Mouse (Mus musculus) limb, embryonic 12.5 days (tissue): ENCODE data around the gene Rnd2. TPM values are rescaled to one million over a fixed set of nuclear protein-coding genes. Genes with fewer than 3 reads are reported as not detected.

ENCODE experiments used
- ATAC-seq: fragments of 200-750 bp; cut with Nextera tagmentation; 2 replicates; pipeline ENCODE4 v1.8.0; 2017; ENCODE audit warnings: low read depth, moderate TSS enrichment; ENCODE audit not compliant: insufficient number of reproducible peaks, insufficient read depth, low FRiP score, low TSS enrichment
- H3K27ac ChIP-seq: fragments of 300-500 bp; sonication (generic); 2 replicates; pipeline ENCODE4 v1.5.1; 2016; ENCODE audit warnings: mild to moderate bottlenecking, moderate library complexity
- H3K27me3 ChIP-seq: fragments of 300-500 bp; sonication (generic); 2 replicates; pipeline ENCODE4 v1.6.1; 2016; ENCODE audit warnings: mild to moderate bottlenecking, moderate library complexity
- H3K36me3 ChIP-seq: fragments of 300-500 bp; sonication (generic); 2 replicates; pipeline ENCODE4 v1.6.1; 2016; ENCODE audit warnings: mild to moderate bottlenecking, moderate library complexity
- H3K4me1 ChIP-seq: fragments of 300-500 bp; sonication (generic); replicated peaks from 2 replicates; pipeline ENCODE4 v1.6.1; 2016
- H3K4me2 ChIP-seq: fragments of 300-500 bp; sonication (generic); 2 replicates; pipeline ENCODE4 v1.6.1; 2016; ENCODE audit warnings: mild to moderate bottlenecking, moderate library complexity
- H3K4me3 ChIP-seq: fragments of 300-500 bp; sonication (generic); replicated peaks from 2 replicates; pipeline ENCODE4 v1.5.1; 2016; ENCODE audit warnings: mild to moderate bottlenecking
- H3K9ac ChIP-seq: fragments of 300-500 bp; sonication (generic); replicated peaks from 2 replicates; pipeline ENCODE4 v1.6.1; 2016; ENCODE audit warnings: mild to moderate bottlenecking, moderate library complexity
- H3K9me3 ChIP-seq: fragments of 300-500 bp; sonication (generic); 2 replicates; pipeline ENCODE4 v1.6.1; 2016; ENCODE audit warnings: mild to moderate bottlenecking, moderate library complexity
- WGBS: fragments of 180-500 bp; shearing (Covaris S2); methylation state at CpG from one replicate; pipeline ENCODE4 v1.1.7; 2016; 5-methylcytosine and 5-hydroxymethylcytosine counted together
- polyA plus RNA-seq: library from polyadenylated mRNA; unstranded; fragments of >200 nt; fragmentation: Nextera tagmentation; extraction: Ambion mirVana; gene quantifications from 2 replicates; pipeline ENCODE4 v1.2.1, GENCODE M21; 2016

Rnd2 gene
- polyA plus RNA-seq, result 9.7 and 10.2 TPM in 2 replicates

- H3K9ac ChIP-seq, result peak within 1 kb of the TSS; percentile 71
- H3K4me3 ChIP-seq, result peak within 1 kb of the TSS; percentile 83
- H3K9me3 ChIP-seq, result no peaks in the 10 kb centered on the region
- peaks cover 12% of the 10 kb centered on the region; the same call in 1 of the 2 replicates for H3K27me3 ChIP-seq
- H3K4me2 ChIP-seq, result peak within 1 kb of the TSS; percentile 94
- 6% methylated on average over 12 of the region's 12 CpGs for WGBS
- H3K27ac ChIP-seq, result peak within 1 kb of the TSS; percentile 84
- H3K4me1 ChIP-seq, result peaks cover 48% of the 10 kb centered on the region
- peaks cover 27% of the 10 kb centered on the region for H3K36me3 ChIP-seq
- ATAC-seq, result no peak
Measured at GRCm38 (mm10) chr11:101464211-101465100, at the start of gene Rnd2. TSS of gene Rnd2 (plus strand) at chr11:101464999.

- Histone ChIP-seq H3K27me3 (no peaks in the 10 kb centered on the region), H3K36me3 (peaks cover 38% of the 10 kb centered on the region), H3K4me3 (no peak overlapping the region), H3K4me2 (no peak overlapping the region), H3K27ac (no peak overlapping the region), H3K4me1 (peaks cover 8% of the 10 kb centered on the region), H3K9ac (no peak overlapping the region), H3K9me3 (no peaks in the 10 kb centered on the region)
- no peak for ATAC-seq
- 96% methylated on average over 2 of the region's 2 CpGs for WGBS
Measured at GRCm38 (mm10) chr11:101415306-101415705, 49.5 kb upstream of the Rnd2 start.

- H3K4me3 ChIP-seq, result peak overlapping the region; percentile 86
- H3K36me3 ChIP-seq, result peaks cover 25% of the 10 kb centered on the region
- H3K4me1 ChIP-seq, result peaks cover 8% of the 10 kb centered on the region
- H3K9me3 ChIP-seq, result no peaks in the 10 kb centered on the region
- peak overlapping the region; percentile 85 for H3K9ac ChIP-seq
- H3K27ac ChIP-seq, result peak overlapping the region; percentile 79
- H3K27me3 ChIP-seq, result no peaks in the 10 kb centered on the region
- ATAC-seq, result 0 out of 2 replicates have a peak, but pooled peaks have one; percentile 34
- peak overlapping the region; percentile 83 for H3K4me2 ChIP-seq
- WGBS, result 3% methylated on average over 11 of the region's 11 CpGs
Measured at GRCm38 (mm10) chr11:101416433-101417100, 48.2 kb upstream of the Rnd2 start.

GRCm38 (mm10) chr11:101417101-101417855 lies 47.5 kb upstream of the Rnd2 start, which contains the start of gene Aarsd1:
TSS of gene Aarsd1 (minus strand) at chr11:101417615.
- H3K4me3 ChIP-seq, result peak within 1 kb of the TSS; percentile 86
- peak within 1 kb of the TSS; percentile 85 for H3K9ac ChIP-seq
- peaks cover 8% of the 10 kb centered on the region for H3K4me1 ChIP-seq
- WGBS, result under 1% methylated on average over 45 of the region's 45 CpGs
- H3K9me3 ChIP-seq, result no peaks in the 10 kb centered on the region
- H3K27me3 ChIP-seq, result no peaks in the 10 kb centered on the region
- peak; percentile 58; the same call in 1 of the 2 replicates for ATAC-seq
- H3K27ac ChIP-seq, result peak within 1 kb of the TSS; percentile 79
- H3K4me2 ChIP-seq, result peak within 1 kb of the TSS; percentile 83
- H3K36me3 ChIP-seq, result peaks cover 18% of the 10 kb centered on the region

- WGBS, result 59% methylated on average over 6 of the region's 6 CpGs
- no peaks in the 10 kb centered on the region for H3K27me3 ChIP-seq
- H3K4me2 ChIP-seq, result no peak overlapping the region
- no peaks in the 10 kb centered on the region for H3K9me3 ChIP-seq
- no peak overlapping the region for H3K9ac ChIP-seq
- peaks cover 2% of the 10 kb centered on the region; the same call in 1 of the 2 replicates for H3K36me3 ChIP-seq
- H3K4me1 ChIP-seq, result peaks cover 13% of the 10 kb centered on the region
- H3K4me3 ChIP-seq, result no peak overlapping the region
- ATAC-seq, result no peak
- no peak overlapping the region for H3K27ac ChIP-seq
Measured at GRCm38 (mm10) chr11:101418991-101419390, 45.8 kb upstream of the Rnd2 start.

GRCm38 (mm10) chr11:101419610-101420009 lies 45.2 kb upstream of the Rnd2 start:
- Histone ChIP-seq H3K9ac (no peak overlapping the region), H3K4me1 (peaks cover 17% of the 10 kb centered on the region), H3K9me3 (no peaks in the 10 kb centered on the region), H3K36me3 (no peaks in the 10 kb centered on the region), H3K27me3 (no peaks in the 10 kb centered on the region), H3K4me3 (no peak overlapping the region), H3K4me2 (no peak overlapping the region), H3K27ac (no peak overlapping the region)
- WGBS, result 24% methylated on average over 3 of the region's 3 CpGs
- ATAC-seq, result no peak

- Histone ChIP-seq H3K4me3 (no peak overlapping the region), H3K27ac (no peak overlapping the region), H3K36me3 (no peaks in the 10 kb centered on the region), H3K4me1 (peaks cover 17% of the 10 kb centered on the region), H3K9me3 (no peaks in the 10 kb centered on the region), H3K9ac (no peak overlapping the region), H3K4me2 (no peak overlapping the region), H3K27me3 (no peaks in the 10 kb centered on the region)
- 89% methylated on average over 5 of the region's 5 CpGs for WGBS
- no peak for ATAC-seq
Measured at GRCm38 (mm10) chr11:101420148-101420547, 44.7 kb upstream of the Rnd2 start.

GRCm38 (mm10) chr11:101424105-101424851 lies 40.5 kb upstream of the Rnd2 start, which contains the start of gene Gm27029:
TSS of gene Gm27029 (minus strand) at chr11:101424796.
- no peaks in the 10 kb centered on the region for H3K36me3 ChIP-seq
- peak; percentile 72; the same call in 1 of the 2 replicates for ATAC-seq
- H3K4me1 ChIP-seq, result peaks cover 29% of the 10 kb centered on the region
- peak within 1 kb of the TSS; percentile 95 for H3K4me2 ChIP-seq
- WGBS, result 4% methylated on average over 23 of the region's 23 CpGs
- H3K9ac ChIP-seq, result peak within 1 kb of the TSS; percentile 78
- peak within 1 kb of the TSS; percentile 70 for H3K27ac ChIP-seq
- H3K4me3 ChIP-seq, result peak within 1 kb of the TSS; percentile 97
- no peaks in the 10 kb centered on the region for H3K27me3 ChIP-seq
- no peaks in the 10 kb centered on the region for H3K9me3 ChIP-seq

GRCm38 (mm10) chr11:101424925-101425813 lies 39.6 kb upstream of the Rnd2 start, which contains the start of the genes Rundc1 and Ptges3l:
TSS of gene Rundc1 (plus strand) at chr11:101425085.
TSS of gene Ptges3l (minus strand) at chr11:101425333.
- H3K4me2 ChIP-seq, result peak within 1 kb of the TSS; percentile 95
- H3K27ac ChIP-seq, result peak within 1 kb of the TSS; percentile 70
- peak within 1 kb of the TSS; percentile 97 for H3K4me3 ChIP-seq
- H3K36me3 ChIP-seq, result peaks cover 9% of the 10 kb centered on the region
- under 1% methylated on average over 81 of the region's 81 CpGs for WGBS
- H3K4me1 ChIP-seq, result peaks cover 29% of the 10 kb centered on the region
- ATAC-seq, result peak; percentile 94
- no peaks in the 10 kb centered on the region for H3K9me3 ChIP-seq
- peak within 1 kb of the TSS; percentile 78 for H3K9ac ChIP-seq
- H3K27me3 ChIP-seq, result no peaks in the 10 kb centered on the region
